Mouse (Mus musculus) ES-Bruce4 (cell line): ENCODE results near the gene Scaper. TPM values are rescaled to one million over a fixed set of nuclear protein-coding genes. Genes with fewer than 3 reads are reported as not detected.

Source experiments
- H3K27ac ChIP-seq: 2 replicates; pipeline ENCODE4 v1.5.1; 2012; ENCODE audit warnings: low read length, inconsistent platforms; ENCODE audit not compliant: insufficient read depth
- H3K27me3 ChIP-seq: 2 replicates; pipeline ENCODE4 v1.6.1; 2012; ENCODE audit warnings: mild to moderate bottlenecking, low read length, inconsistent platforms; ENCODE audit not compliant: control insufficient read depth, poor library complexity, insufficient read depth, severe bottlenecking
- H3K36me3 ChIP-seq: 2 replicates; pipeline ENCODE4 v1.6.1; 2012; ENCODE audit warnings: inconsistent platforms, mild to moderate bottlenecking, low read length, moderate library complexity; ENCODE audit not compliant: control insufficient read depth, poor library complexity, insufficient read depth, severe bottlenecking
- H3K4me1 ChIP-seq: one replicate; pipeline ENCODE4 v1.8.1; 2011; ENCODE audit warnings: low read length; ENCODE audit not compliant: control insufficient read depth, insufficient read depth
- H3K4me3 ChIP-seq: 2 replicates; pipeline ENCODE4 v1.5.1; 2011; ENCODE audit warnings: low read depth, mild to moderate bottlenecking, low read length
- H3K9ac ChIP-seq: 2 replicates; pipeline ENCODE4 v1.6.1; 2012; ENCODE audit warnings: low read depth, mild to moderate bottlenecking, inconsistent platforms; ENCODE audit not compliant: poor library complexity, severe bottlenecking
- H3K9me3 ChIP-seq: replicated peaks from 2 replicates; pipeline ENCODE4 v1.6.1; 2012; ENCODE audit warnings: mild to moderate bottlenecking, low read length, inconsistent platforms; ENCODE audit not compliant: control insufficient read depth, poor library complexity, insufficient read depth, severe bottlenecking
- CTCF ChIP-seq: IDR thresholded peaks from one replicate; pipeline ENCODE4 v1.8.1; 2011; ENCODE audit warnings: low read depth, low read length
- EP300 ChIP-seq: IDR thresholded peaks from 2 replicates; pipeline ENCODE4 v1.6.1; 2011; ENCODE audit warnings: low read depth, low read length; ENCODE audit not compliant: insufficient read depth
- POLR2A ChIP-seq: IDR thresholded peaks from one replicate; pipeline ENCODE4 v1.8.1; 2011; ENCODE audit warnings: low read length; ENCODE audit not compliant: insufficient read depth
- polyA plus RNA-seq: library from polyadenylated mRNA; stranded (reverse); fragments of >200 nt; gene quantifications from 2 replicates; pipeline ENCODE4 v1.2.4, GENCODE M21; 2011; ENCODE audit warnings: low read depth; ENCODE audit not compliant: missing spikeins, insufficient read depth, insufficient read length

Scaper gene
- 22.7 and 24.2 TPM in 2 replicates for polyA plus RNA-seq

DNA sequence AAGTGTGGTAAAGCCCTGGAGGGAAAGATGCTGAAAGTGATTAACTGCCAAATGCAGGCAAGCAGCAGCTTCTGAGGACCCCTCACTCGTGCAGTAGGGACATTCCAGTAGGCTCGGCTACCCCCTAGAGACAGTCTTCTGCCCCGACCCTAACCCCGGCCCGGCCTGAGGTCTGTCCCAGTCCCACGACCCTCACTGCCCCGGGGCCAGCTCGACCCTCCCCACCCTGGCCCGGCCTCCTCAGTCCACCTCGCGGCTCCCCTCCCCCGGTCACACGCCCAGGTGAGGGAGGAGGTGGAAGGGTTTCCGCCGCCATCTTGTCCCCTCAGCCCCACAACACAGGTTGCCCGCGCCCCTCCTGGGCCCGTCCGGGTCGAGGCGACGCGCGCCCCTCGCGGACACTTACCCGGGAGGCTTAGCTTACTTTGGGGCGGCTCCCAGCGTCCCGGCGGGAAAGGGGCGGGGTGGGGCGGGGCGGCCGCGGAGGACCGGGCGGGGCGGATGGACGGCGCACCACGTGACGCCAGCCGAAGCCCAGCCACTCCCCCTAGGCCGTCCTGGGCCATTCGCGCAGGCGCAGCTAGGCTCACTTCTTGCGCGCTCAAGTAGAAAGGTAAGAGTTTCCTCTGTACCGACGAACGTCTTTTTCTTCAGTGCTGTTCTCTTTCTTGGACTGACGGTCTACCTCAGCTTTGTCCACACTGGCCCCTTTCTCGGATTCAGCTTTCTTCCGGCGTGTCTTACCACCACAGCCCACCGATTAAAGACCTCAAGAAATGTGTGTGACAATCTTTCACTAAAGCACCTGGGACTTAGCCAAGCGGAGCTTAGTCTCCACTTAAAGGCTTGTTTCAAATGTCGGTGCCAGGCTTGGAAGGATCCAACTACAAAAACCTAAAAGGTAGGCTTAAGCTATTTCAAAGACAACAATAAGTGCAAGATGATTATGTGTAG is at the start of gene Scaper:
Gene Scaper (minus strand): TSS at position 456 of the 954 bp plus-strand sequence.
- H3K36me3 ChIP-seq: no peaks in the 10 kb centered on the region
- TF ChIP-seq POLR2A (peak; percentile 85), CTCF (no peak), EP300 (no peak; the same call in 1 of the 2 replicates)
- no peaks in the 10 kb centered on the region for H3K9me3 ChIP-seq
- no peaks in the 10 kb centered on the region for H3K27me3 ChIP-seq
- H3K27ac ChIP-seq: peak within 1 kb of the TSS; percentile 53
- peak within 1 kb of the TSS; percentile 98 for H3K4me3 ChIP-seq
- H3K4me1 ChIP-seq: no peaks in the 10 kb centered on the region
- H3K9ac ChIP-seq: peak within 1 kb of the TSS; percentile 91

DNA sequence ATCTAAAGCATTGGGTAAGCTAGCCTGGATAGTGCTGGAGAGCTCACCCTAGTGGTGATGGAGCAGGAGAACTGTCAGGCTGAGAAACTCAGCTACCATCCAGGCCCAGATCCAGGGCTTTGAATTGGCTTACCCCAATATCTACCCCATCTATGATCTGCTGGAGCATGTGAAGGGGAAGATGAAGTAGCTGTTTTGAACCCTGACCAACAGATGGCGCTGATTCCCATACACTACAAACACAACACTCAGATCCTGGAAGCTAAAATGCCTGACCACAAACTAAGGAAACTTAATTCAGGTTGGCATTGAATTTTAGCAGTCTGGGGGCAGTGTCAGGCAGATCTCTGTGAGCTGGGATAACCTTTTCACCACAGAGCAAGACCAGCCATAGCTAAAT is 8.9 kb upstream of the Scaper start:
- TF ChIP-seq EP300 (no peak), CTCF (no peak), POLR2A (no peak)
- H3K36me3 ChIP-seq: no peaks in the 10 kb centered on the region
- no peaks in the 10 kb centered on the region for H3K27me3 ChIP-seq
- H3K9me3 ChIP-seq: no peaks in the 10 kb centered on the region
- H3K9ac ChIP-seq: no peak overlapping the region
- H3K4me3 ChIP-seq: no peak overlapping the region
- H3K4me1 ChIP-seq: no peaks in the 10 kb centered on the region
- no peak overlapping the region for H3K27ac ChIP-seq

DNA sequence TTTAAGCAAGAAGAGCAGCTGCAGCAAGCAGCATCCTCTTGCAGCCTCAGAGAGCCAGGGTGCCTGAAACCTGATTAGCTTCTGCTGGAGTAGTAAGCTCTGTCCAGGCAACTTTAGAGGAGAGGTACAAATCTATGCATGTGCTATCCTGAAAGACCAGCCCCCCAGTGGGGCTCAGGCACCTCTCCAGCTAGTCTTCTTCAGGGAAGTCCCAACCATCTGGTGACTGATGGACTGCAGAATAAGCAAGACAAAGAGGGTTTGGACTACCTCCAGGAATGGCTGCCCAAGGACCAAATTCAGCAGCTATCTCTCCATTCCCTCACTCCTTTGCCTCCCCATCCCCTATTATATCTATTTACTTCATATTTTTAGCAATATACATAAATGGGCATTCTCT is 3.4 kb upstream of the Scaper start:
- no peak overlapping the region for H3K27ac ChIP-seq
- no peaks in the 10 kb centered on the region for H3K4me1 ChIP-seq
- no peaks in the 10 kb centered on the region for H3K9me3 ChIP-seq
- H3K36me3 ChIP-seq: no peaks in the 10 kb centered on the region
- H3K4me3 ChIP-seq: no peak overlapping the region
- H3K9ac ChIP-seq: no peak overlapping the region
- no peaks in the 10 kb centered on the region for H3K27me3 ChIP-seq
- TF ChIP-seq EP300 (no peak), POLR2A (no peak), CTCF (no peak)

DNA sequence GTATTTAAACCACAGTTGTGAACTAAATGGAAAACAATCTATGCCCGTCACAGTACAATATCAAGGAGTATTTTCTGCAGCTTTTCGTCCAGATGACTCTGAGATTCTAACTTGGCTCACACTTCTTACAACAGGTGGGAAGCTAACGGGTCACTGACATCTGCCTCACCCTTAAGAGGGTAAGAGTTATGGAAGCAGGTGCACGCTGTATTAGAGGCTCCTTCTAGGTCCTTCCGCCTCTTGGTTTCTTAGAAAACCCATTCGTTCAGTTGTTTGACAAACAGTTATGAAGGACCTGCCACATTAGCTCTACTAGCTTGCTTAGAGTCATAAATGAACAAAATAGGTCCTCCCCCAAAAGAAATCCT is 683 bp upstream of the Scaper start:
- Histone ChIP-seq H3K9me3 (no peaks in the 10 kb centered on the region), H3K9ac (peak overlapping the region; percentile 91), H3K4me3 (peak overlapping the region; percentile 98), H3K4me1 (no peaks in the 10 kb centered on the region), H3K27me3 (no peaks in the 10 kb centered on the region), H3K27ac (no peak overlapping the region), H3K36me3 (no peaks in the 10 kb centered on the region)
- no peak for TF ChIP-seq EP300
- TF ChIP-seq POLR2A: no peak
- TF ChIP-seq CTCF: no peak

DNA sequence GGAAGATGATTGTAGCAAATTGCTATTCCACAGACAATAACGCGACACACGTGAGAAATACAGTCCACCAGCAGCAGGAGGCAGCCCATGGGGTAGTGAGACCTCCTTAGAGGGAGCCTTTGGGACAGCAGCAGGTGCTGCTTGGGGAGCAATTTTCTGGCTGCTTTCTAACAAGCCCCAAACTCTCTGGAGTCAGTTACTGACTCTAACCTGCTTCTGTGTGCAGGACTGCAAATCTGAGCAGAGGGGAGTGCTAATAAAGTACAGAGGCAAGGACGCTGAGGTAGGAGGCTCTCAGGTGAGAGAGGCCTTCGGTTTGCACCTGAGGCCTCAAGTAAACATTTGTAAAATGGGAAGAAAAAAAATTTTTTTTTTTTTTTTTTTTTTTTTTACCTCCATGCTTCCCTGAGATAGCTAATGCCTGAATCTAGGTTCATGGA is 675 bp downstream of the Scaper start:
- Histone ChIP-seq H3K4me3 (peak overlapping the region; percentile 94), H3K27ac (peak overlapping the region; percentile 53), H3K9me3 (no peaks in the 10 kb centered on the region), H3K4me1 (no peaks in the 10 kb centered on the region), H3K36me3 (no peaks in the 10 kb centered on the region), H3K27me3 (no peaks in the 10 kb centered on the region), H3K9ac (peak overlapping the region; percentile 91)
- TF ChIP-seq EP300 (no peak), POLR2A (no peak), CTCF (no peak)

DNA sequence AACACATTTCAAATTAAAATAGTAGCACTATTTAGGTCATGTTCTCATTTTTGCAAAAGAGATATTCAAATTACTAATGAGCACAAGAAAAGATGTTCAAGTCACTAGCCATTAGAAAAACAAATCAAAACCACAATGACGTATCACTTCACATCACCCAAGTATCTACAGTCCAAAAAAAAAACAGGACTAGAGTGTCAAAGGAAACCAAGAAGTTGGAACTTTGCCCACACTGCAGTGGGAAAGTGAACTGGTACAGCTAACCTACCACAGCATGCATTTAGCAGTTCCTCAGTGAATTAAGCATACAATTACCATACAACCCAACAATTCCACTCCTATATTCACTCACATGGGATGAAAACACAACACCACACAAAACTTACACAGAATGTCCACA is 5.4 kb downstream of the Scaper start:
- Histone ChIP-seq H3K4me1 (no peaks in the 10 kb centered on the region), H3K9me3 (no peaks in the 10 kb centered on the region), H3K4me3 (no peak overlapping the region), H3K36me3 (no peaks in the 10 kb centered on the region), H3K9ac (no peak overlapping the region), H3K27ac (no peak overlapping the region), H3K27me3 (no peaks in the 10 kb centered on the region; the same call in 1 of the 2 replicates)
- TF ChIP-seq CTCF: no peak
- no peak for TF ChIP-seq POLR2A
- TF ChIP-seq EP300: no peak
